Mouse (Mus musculus) liver, embryonic 14.5 days (tissue): ENCODE data around the gene Lsr.

Source experiments
- CTCF ChIP-seq: IDR thresholded peaks from 2 replicates; pipeline ENCODE4 v1.5.1; 2016; ENCODE audit warnings: antibody characterized with exemption, low read depth, control low read depth
- EP300 ChIP-seq: IDR thresholded peaks from 2 replicates; pipeline ENCODE4 v1.6.1; 2016; ENCODE audit warnings: antibody characterized with exemption, low read depth

GRCm38 (mm10) chr7:30973251-30973500, at the start of gene Lsr:
- no peak for TF ChIP-seq CTCF
- no peak for TF ChIP-seq EP300
